Mouse (Mus musculus) adrenal gland, postnatal 25 days (tissue): ENCODE results near the gene Amot. TPM values are rescaled to one million over a fixed set of nuclear protein-coding genes. Genes with fewer than 3 reads are reported as not detected.

Source experiments
- total RNA-seq: library from RNA; stranded (reverse); gene quantifications from 2 replicates; pipeline ENCODE4 v1.2.3, GENCODE M21; 2021

Amot gene
- total RNA-seq, 1 experiment from 2014 or later = 7.3 TPM

Other genes with a start within 250 kb of the Amot start
- gene Lhfpl1, start 156.1 kb downstream of the Amot start, total RNA-seq = not detected in 2 replicates